Mouse (Mus musculus): ENCODE data around the gene Ubxn7. TPM values are rescaled to one million over a fixed set of nuclear protein-coding genes. Genes with fewer than 3 reads are reported as not detected.

The Ubxn7 gene
- 60.9 to 71.7 TPM (median 68.2 TPM) in 4 replicates for total RNA-seq (2023; ENCODE audit: inconsistent age)

GRCm38 (mm10) chr16:32332040-32332555, at the start of gene Ubxn7:
Gene Ubxn7 (plus strand): TSS chr16:32332257.

GRCm38 (mm10) chr16:32400267-32400666, 68.2 kb downstream of the Ubxn7 start, which contains the start of gene Tm4sf19:
Gene Tm4sf19 (plus strand): TSS chr16:32400506.

GRCm38 (mm10) chr16:32419517-32420483, 87.7 kb downstream of the Ubxn7 start, which contains the start of gene Tctex1d2:
Gene Tctex1d2 (plus strand): TSS chr16:32419702.

DNA sequence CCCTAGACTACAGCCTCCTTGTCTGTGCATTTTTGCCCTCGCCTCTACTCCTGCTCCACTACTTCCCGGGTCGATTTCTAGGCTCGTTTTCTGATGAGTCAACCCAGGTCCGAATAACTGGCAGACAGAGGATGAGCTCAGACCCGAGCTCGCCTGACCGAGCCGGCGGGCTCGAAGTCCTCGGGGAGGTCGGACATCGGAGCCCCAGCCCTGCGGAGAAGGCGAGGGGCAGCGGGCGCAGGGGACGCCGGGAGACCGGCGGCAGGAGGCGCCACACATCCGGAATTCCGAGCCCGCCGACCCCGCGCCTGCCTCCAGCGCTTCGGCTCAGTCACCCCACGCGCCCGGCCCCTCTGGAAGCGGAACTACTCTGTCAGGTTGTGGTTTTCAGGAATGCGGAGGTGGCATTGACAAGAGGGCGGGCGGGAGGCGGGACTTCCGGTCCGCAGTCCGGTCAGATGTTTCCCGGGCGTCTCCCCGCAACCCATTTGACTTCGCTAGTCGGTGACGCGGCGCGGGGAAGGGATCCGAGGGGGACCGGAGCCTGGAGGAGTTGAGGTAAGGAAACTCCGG, 98.5 kb downstream of the Ubxn7 start, which contains the start of gene Pcyt1a:
Gene Pcyt1a, plus strand, starts transcription at position 448 of the 573 bp plus-strand sequence.

Other genes starting within 250 kb of the Ubxn7 start
- 22.4 to 32.2 TPM (median 28.8 TPM) in 4 replicates for gene Pigx, start 232.5 kb upstream of the Ubxn7 start, total RNA-seq (2023; ENCODE audit: inconsistent age)
- gene Cep19, start 232.5 kb upstream of the Ubxn7 start, total RNA-seq (2023; ENCODE audit: inconsistent age) = 3.6 to 6.2 TPM (median 4.4 TPM) in 4 replicates
- 275 to 293 TPM (median 287 TPM) in 4 replicates for gene Nrros, start 166.7 kb upstream of the Ubxn7 start, total RNA-seq (2023; ENCODE audit: inconsistent age)
- not detected in 4 replicates for gene Bex6, start 152.4 kb upstream of the Ubxn7 start, total RNA-seq (2023; ENCODE audit: inconsistent age)
- 8.8 to 10.3 TPM (median 9.9 TPM) in 4 replicates for gene Fbxo45, start 85.1 kb upstream of the Ubxn7 start, total RNA-seq (2023; ENCODE audit: inconsistent age)
- 8.6 to 14.0 TPM (median 12.9 TPM) in 4 replicates for gene Wdr53, start 85.0 kb upstream of the Ubxn7 start, total RNA-seq (2023; ENCODE audit: inconsistent age)
- 0.48 to 0.99 TPM (median 0.68 TPM) in 4 replicates for gene Smco1, start 60.8 kb upstream of the Ubxn7 start, total RNA-seq (2023; ENCODE audit: inconsistent age)
- gene Rnf168, start 54.8 kb upstream of the Ubxn7 start, total RNA-seq (2023; ENCODE audit: inconsistent age) = 12.8 to 17.4 TPM (median 14.9 TPM) in 4 replicates
- 0.42 TPM in 1 of 4 replicates, not detected in the others for gene Tm4sf19, start 68.2 kb downstream of the Ubxn7 start, total RNA-seq (2023; ENCODE audit: inconsistent age)
- 4.3 to 6.6 TPM (median 5.2 TPM) in 4 replicates for gene Tctex1d2, start 87.4 kb downstream of the Ubxn7 start, total RNA-seq (2023; ENCODE audit: inconsistent age)
- gene Pcyt1a, start 98.7 kb downstream of the Ubxn7 start, total RNA-seq (2023; ENCODE audit: inconsistent age) = 50.1 to 69.7 TPM (median 59.3 TPM) in 4 replicates
- gene Slc51a, start 155.6 kb downstream of the Ubxn7 start, total RNA-seq (2023; ENCODE audit: inconsistent age) = not detected in 4 replicates
- not detected in 4 replicates for gene Zdhhc19, start 164.0 kb downstream of the Ubxn7 start, total RNA-seq (2023; ENCODE audit: inconsistent age)

Data from B cell, adult (primary cell).